Mouse (Mus musculus) common myeloid progenitor, adult 5-6 weeks (primary cell): Measurements from ENCODE around the gene Xylb. TPM values are rescaled to one million over a fixed set of nuclear protein-coding genes. Genes with fewer than 3 reads are reported as not detected.

Experiments used
- total RNA-seq: library from RNA; stranded (forward); fragments of 200-1000, 187-1606 nt; gene quantifications from 2 replicates; pipeline ENCODE4 v1.2.3, GENCODE M21; 2017

Gene Xylb
- total RNA-seq, 1 experiment from 2014 or later: 5.3 TPM

Other genes with a start within 250 kb of the Xylb start
- not detected in 2 replicates for gene Acaa1b, start 200.3 kb upstream of the Xylb start, total RNA-seq
- not detected in 2 replicates for gene Gm47289, start 198.2 kb upstream of the Xylb start, total RNA-seq
- gene Slc22a13, start 148.3 kb upstream of the Xylb start, total RNA-seq: not detected in 2 replicates
- 35.4 and 35.5 TPM in 2 replicates for gene Oxsr1, start 35.0 kb upstream of the Xylb start, total RNA-seq
- 20.1 and 23.1 TPM in 2 replicates for gene Acaa1a, start 17.7 kb upstream of the Xylb start, total RNA-seq
- 13.9 and 18.7 TPM in 2 replicates for gene Myd88, start 16.0 kb upstream of the Xylb start, total RNA-seq
- gene Slc22a14, start 8.2 kb downstream of the Xylb start, total RNA-seq: not detected in 2 replicates
- 1.3 and 1.6 TPM in 2 replicates for gene Acvr2b, start 44.7 kb downstream of the Xylb start, total RNA-seq
- gene Exog, start 87.6 kb downstream of the Xylb start, total RNA-seq: 5.7 and 6.9 TPM in 2 replicates
- gene Scn5a, start 221.6 kb downstream of the Xylb start, total RNA-seq: not detected in 2 replicates